Mouse (Mus musculus): ENCODE results near the gene L3mbtl1. TPM values are rescaled to one million over a fixed set of nuclear protein-coding genes. Genes with fewer than 3 reads are reported as not detected.

Gene L3mbtl1
- total and polyA plus RNA-seq, 3 experiments: 0.04 to 0.31 TPM; not detected in 1

GRCm38 (mm10) chr2:163001071-163001470, 57.8 kb downstream of the L3mbtl1 start:
- H3K36me3 ChIP-seq (ENCODE audit: control insufficient read depth in 1 of 2, insufficient read depth in 2 of 2, low read length in 2 of 2): no peaks in the 10 kb centered on the region
- no peak for TF ChIP-seq SIN3A (IDR thresholded peaks at IDR 0.05; ENCODE audit: low read length)
- no peak for TF ChIP-seq ZKSCAN1 (IDR thresholded peaks at IDR 0.05; ENCODE audit: low read depth, low read length)
- TF ChIP-seq MAFK (IDR thresholded peaks at IDR 0.05; ENCODE audit: borderline replicate concordance, low read depth, low read length): no peak
- no peak for TF ChIP-seq RCOR1 (IDR thresholded peaks at IDR 0.05; ENCODE audit: low read depth, low read length)
- no peak overlapping the region for H3K9ac ChIP-seq (ENCODE audit: control insufficient read depth, low read depth, low read length, poor library complexity, severe bottlenecking)
- H3K9me3 ChIP-seq (replicated peaks; ENCODE audit: insufficient read depth, low read length): no peaks in the 10 kb centered on the region
- no peaks in the 10 kb centered on the region for H3K27me3 ChIP-seq (ENCODE audit: control insufficient read depth in 1 of 2, insufficient read depth in 2 of 2, low read length in 2 of 2)
- no peak overlapping the region for H3K4me3 ChIP-seq (ENCODE audit: control insufficient read depth in 1 of 2, insufficient read depth in 1 of 2, low read depth in 2 of 2, low read length in 2 of 2)
- no peaks in the 10 kb centered on the region for H3K79me2 ChIP-seq (ENCODE audit: control insufficient read depth, insufficient read depth, low read length, poor library complexity)
- H3K27ac ChIP-seq (ENCODE audit: control insufficient read depth, low read depth, low read length): no peak overlapping the region
- no peaks in the 10 kb centered on the region for H3K4me1 ChIP-seq (ENCODE audit: control insufficient read depth in 1 of 2, insufficient read depth in 2 of 2, low read length in 2 of 2)
- DNase-seq (ENCODE audit: low read depth, low spot score): no peak

- DNase-seq (ENCODE audit: low read depth, low spot score): no peak
- no peak overlapping the region for H3K27ac ChIP-seq (ENCODE audit: control insufficient read depth, low read depth, low read length)
- no peaks in the 10 kb centered on the region for H3K79me2 ChIP-seq (ENCODE audit: control insufficient read depth, insufficient read depth, low read length, poor library complexity)
- H3K36me3 ChIP-seq (ENCODE audit: control insufficient read depth in 1 of 2, insufficient read depth in 2 of 2, low read length in 2 of 2): no peaks in the 10 kb centered on the region
- H3K27me3 ChIP-seq (ENCODE audit: control insufficient read depth in 1 of 2, insufficient read depth in 2 of 2, low read length in 2 of 2): 0 out of 4 replicates have a peak, but pooled peaks cover 0 to 1% of the 10 kb centered on the region in 2 experiments
- TF ChIP-seq MAZ (IDR thresholded peaks at IDR 0.05; ENCODE audit: low read depth, low read length): no peak
- no peak for TF ChIP-seq HCFC1 (IDR thresholded peaks at IDR 0.05; ENCODE audit: low read depth, low read length)
- TF ChIP-seq ZMIZ1 (IDR thresholded peaks at IDR 0.05; ENCODE audit: low read depth, low read length): no peak
- no peak for TF ChIP-seq KAT2A (conservative IDR thresholded peaks at IDR 0.05; ENCODE audit: low read depth, low read length)
- no peak for TF ChIP-seq POLR2AphosphoS2 (IDR thresholded peaks at IDR 0.05; ENCODE audit: low read length)
- no peak for TF ChIP-seq RAD21 (IDR thresholded peaks at IDR 0.05; ENCODE audit: low read depth, low read length)
- TF ChIP-seq ZC3H11A (IDR thresholded peaks at IDR 0.05; ENCODE audit: low read depth, low read length): no peak
- TF ChIP-seq RCOR1 (IDR thresholded peaks at IDR 0.05; ENCODE audit: low read depth, low read length): no peak
- no peak for TF ChIP-seq ZNF384 (IDR thresholded peaks at IDR 0.05; ENCODE audit: low read depth, low read length)
- H3K9me3 ChIP-seq (replicated peaks; ENCODE audit: insufficient read depth, low read length): no peaks in the 10 kb centered on the region
- H3K4me3 ChIP-seq (ENCODE audit: control insufficient read depth in 1 of 2, insufficient read depth in 1 of 2, low read depth in 2 of 2, low read length in 2 of 2): no peak overlapping the region
- H3K4me1 ChIP-seq (ENCODE audit: control insufficient read depth in 1 of 2, insufficient read depth in 2 of 2, low read length in 2 of 2): no peaks in the 10 kb centered on the region
- H3K9ac ChIP-seq (ENCODE audit: control insufficient read depth, low read depth, low read length, poor library complexity, severe bottlenecking): no peak overlapping the region
Observed at GRCm38 (mm10) chr2:163007299-163007698, 64.0 kb downstream of the L3mbtl1 start.

- Histone ChIP-seq H3K9me3 (replicated peaks; ENCODE audit: insufficient read depth, low read length) (no peaks in the 10 kb centered on the region), H3K27me3 (ENCODE audit: control insufficient read depth in 1 of 2, insufficient read depth in 2 of 2, low read length in 2 of 2) (no peaks in the 10 kb centered on the region), H3K36me3 (ENCODE audit: control insufficient read depth in 1 of 2, insufficient read depth in 2 of 2, low read length in 2 of 2) (peaks cover 0 to 4% of the 10 kb centered on the region in 2 experiments; a peak in 2 of 4 replicates), H3K27ac (ENCODE audit: control insufficient read depth, low read depth, low read length) (peak within 1 kb of the TSS; percentile 58), H3K79me2 (ENCODE audit: control insufficient read depth, insufficient read depth, low read length, poor library complexity) (peaks cover 6% of the 10 kb centered on the region; the same call in 1 of the 2 replicates), H3K4me1 (ENCODE audit: control insufficient read depth in 1 of 2, insufficient read depth in 2 of 2, low read length in 2 of 2) (peaks cover 0 to 4% of the 10 kb centered on the region in 2 experiments; a peak in 1 of 4 replicates), H3K4me3 (ENCODE audit: control insufficient read depth in 1 of 2, insufficient read depth in 1 of 2, low read depth in 2 of 2, low read length in 2 of 2) (peak within 1 kb of the TSS; percentile 66 to 88), H3K9ac (ENCODE audit: control insufficient read depth, low read depth, low read length, poor library complexity, severe bottlenecking) (peak within 1 kb of the TSS; percentile 81)
- DNase-seq (ENCODE audit: low read depth, low spot score): peak; percentile 92
- TF ChIP-seq ZKSCAN1 (IDR thresholded peaks at IDR 0.05; ENCODE audit: low read depth, low read length) (no peak), RAD21 (IDR thresholded peaks at IDR 0.05; ENCODE audit: low read depth, low read length) (no peak), USF1 (IDR thresholded peaks at IDR 0.05; ENCODE audit: low read depth, low read length) (no peak), ELF1 (IDR thresholded peaks at IDR 0.05; ENCODE audit: low read depth, low read length) (peak; percentile 92), POLR2AphosphoS2 (IDR thresholded peaks at IDR 0.05; ENCODE audit: low read length) (peak; percentile 78), MAFK (IDR thresholded peaks at IDR 0.05; ENCODE audit: borderline replicate concordance, low read depth, low read length) (no peak), MYB (IDR thresholded peaks at IDR 0.05; ENCODE audit: low read depth, low read length) (no peak), BHLHE40 (IDR thresholded peaks at IDR 0.05; ENCODE audit: borderline replicate concordance, low read depth, low read length) (no peak), ETS1 (IDR thresholded peaks at IDR 0.05; ENCODE audit: low read depth, low read length) (no peak), POLR2AphosphoS5 (IDR thresholded peaks at IDR 0.05; ENCODE audit: borderline replicate concordance, low read depth, low read length) (no peak), KAT2A (conservative IDR thresholded peaks at IDR 0.05; ENCODE audit: low read depth, low read length) (no peak; the same call in 1 of the 2 replicates), CHD1 (IDR thresholded peaks at IDR 0.05; ENCODE audit: low read depth, low read length) (no peak), ZMIZ1 (IDR thresholded peaks at IDR 0.05; ENCODE audit: low read depth, low read length) (no peak), MAX (IDR thresholded peaks at IDR 0.05; ENCODE audit: low read length) (peak; percentile 22; the same call in 1 of the 2 replicates), MEF2A (IDR thresholded peaks at IDR 0.05; ENCODE audit: extremely low read depth, insufficient replicate concordance, low read depth, low read length, poor library complexity, severe bottlenecking) (no peak), SIN3A (IDR thresholded peaks at IDR 0.05; ENCODE audit: low read length) (peak; percentile 94), TAL1 (IDR thresholded peaks at IDR 0.05; ENCODE audit: low read length) (no peak)
Observed at GRCm38 (mm10) chr2:163016916-163017743, 73.9 kb downstream of the L3mbtl1 start, which contains the start of gene Ift52. TSS of gene Ift52 (plus strand) at chr2:163017354.

All from MEL (cell line).